Mouse (Mus musculus): ENCODE measurements around the gene Fam214a.
A peak's percentile ranks its signal among the peaks of the same experiment; 100 is the strongest.

Gene Fam214a

GRCm38 (mm10) chr9:74951491-74951890, 1.2 kb upstream of the Fam214a start:
- DNase-seq (ENCODE audit: low read depth): peak; percentile 15

- peak; percentile 71 for DNase-seq (ENCODE audit: low read depth)
These were observed 578 bp upstream of the Fam214a start for GRCm38 (mm10) chr9:74952106-74952505.

- peak; percentile 67 for DNase-seq (ENCODE audit: low read depth)
These were observed 728 bp downstream of the Fam214a start for GRCm38 (mm10) chr9:74953265-74953958.

- no peak for DNase-seq (ENCODE audit: low read depth)
These were observed 1.2 kb downstream of the Fam214a start for GRCm38 (mm10) chr9:74953959-74954279.

GRCm38 (mm10) chr9:74954387-74954786, 1.7 kb downstream of the Fam214a start:
- no peak for DNase-seq (ENCODE audit: low read depth)

- DNase-seq (ENCODE audit: low read depth): no peak
These were observed 7.9 kb downstream of the Fam214a start for GRCm38 (mm10) chr9:74960630-74961029.

GRCm38 (mm10) chr9:74961073-74961575, 8.4 kb downstream of the Fam214a start:
- no peak for DNase-seq (ENCODE audit: low read depth)

GRCm38 (mm10) chr9:74963953-74964352, 11.3 kb downstream of the Fam214a start:
- no peak for DNase-seq (ENCODE audit: low read depth)

GRCm38 (mm10) chr9:74964866-74965384, 12.2 kb downstream of the Fam214a start:
- no peak for DNase-seq (ENCODE audit: low read depth)

- DNase-seq (ENCODE audit: low read depth): no peak
These were observed 13.5 kb downstream of the Fam214a start for GRCm38 (mm10) chr9:74966200-74966599.

- DNase-seq (ENCODE audit: low read depth): no peak
These were observed 16.2 kb downstream of the Fam214a start for GRCm38 (mm10) chr9:74968647-74969428.

- DNase-seq (ENCODE audit: low read depth): no peak
These were observed 17.9 kb downstream of the Fam214a start for GRCm38 (mm10) chr9:74970591-74970990.

- DNase-seq (ENCODE audit: low read depth): peak; percentile 42
These were observed 18.7 kb downstream of the Fam214a start for GRCm38 (mm10) chr9:74971191-74971976.

GRCm38 (mm10) chr9:74972736-74973135, 20.1 kb downstream of the Fam214a start:
- no peak for DNase-seq (ENCODE audit: low read depth)

- no peak for DNase-seq (ENCODE audit: low read depth)
These were observed 20.5 kb downstream of the Fam214a start for GRCm38 (mm10) chr9:74973154-74973553.

- DNase-seq (ENCODE audit: low read depth): no peak
These were observed 22.1 kb downstream of the Fam214a start for GRCm38 (mm10) chr9:74974758-74975157.

GRCm38 (mm10) chr9:74975416-74975815, 22.7 kb downstream of the Fam214a start:
- no peak for DNase-seq (ENCODE audit: low read depth)

- peak; percentile 84 for DNase-seq (ENCODE audit: low read depth)
These were observed 23.4 kb downstream of the Fam214a start for GRCm38 (mm10) chr9:74975911-74976563.

GRCm38 (mm10) chr9:74977251-74977650, 24.6 kb downstream of the Fam214a start:
- DNase-seq (ENCODE audit: low read depth): no peak

- no peak for DNase-seq (ENCODE audit: low read depth)
These were observed 25.3 kb downstream of the Fam214a start for GRCm38 (mm10) chr9:74977962-74978361.

- DNase-seq (ENCODE audit: low read depth): no peak
These were observed 26.2 kb downstream of the Fam214a start for GRCm38 (mm10) chr9:74978868-74979267.

GRCm38 (mm10) chr9:74979371-74979770, 26.7 kb downstream of the Fam214a start:
- DNase-seq (ENCODE audit: low read depth): no peak
